Mouse (Mus musculus) liver, embryonic 11.5 days (tissue): Measurements from ENCODE around the gene Pld3. TPM values are rescaled to one million over a fixed set of nuclear protein-coding genes. Genes with fewer than 3 reads are reported as not detected.

Experiments used
- ATAC-seq: fragments of 200-750 bp; cut with Nextera tagmentation; replicated peaks from 2 replicates; pipeline ENCODE4 v1.8.0; 2017; ENCODE audit warnings: moderate number of reproducible peaks, mild to moderate bottlenecking, moderate TSS enrichment, moderate library complexity; ENCODE audit not compliant: low FRiP score
- DNase-seq: peaks from one replicate; pipeline ENCODE4 v3.0.0-alpha.2; 2017; ENCODE audit warnings: low spot score
- H3K27ac ChIP-seq: fragments of 300-500 bp; sonication (generic); 2 replicates; pipeline ENCODE4 v1.5.1; 2014; ENCODE audit warnings: mild to moderate bottlenecking, low read depth, low read length, control low read depth
- H3K27me3 ChIP-seq: fragments of 300-500 bp; sonication (generic); replicated peaks from 2 replicates; pipeline ENCODE4 v1.6.1; 2014; ENCODE audit warnings: low read length, mixed read lengths; ENCODE audit not compliant: control insufficient read depth, insufficient read depth
- H3K36me3 ChIP-seq: fragments of 300-500 bp; sonication (generic); 2 replicates; pipeline ENCODE4 v1.6.1; 2014; ENCODE audit warnings: mild to moderate bottlenecking, low read length, moderate library complexity, mixed read lengths; ENCODE audit not compliant: control insufficient read depth, insufficient read depth
- H3K4me1 ChIP-seq: fragments of 300-500 bp; sonication (generic); replicated peaks from 2 replicates; pipeline ENCODE4 v1.6.1; 2014; ENCODE audit warnings: low read length, mixed read lengths; ENCODE audit not compliant: control insufficient read depth, insufficient read depth
- H3K4me2 ChIP-seq: fragments of 300-500 bp; sonication (generic); 2 replicates; pipeline ENCODE4 v1.6.1; 2014; ENCODE audit warnings: mild to moderate bottlenecking, control low read depth, moderate library complexity
- H3K4me3 ChIP-seq: fragments of 300-500 bp; sonication (generic); 2 replicates; pipeline ENCODE4 v1.5.1; 2014; ENCODE audit warnings: low read depth, low read length, control low read depth
- H3K9ac ChIP-seq: fragments of 300-500 bp; sonication (generic); 2 replicates; pipeline ENCODE4 v1.6.1; 2014; ENCODE audit warnings: low read depth, low read length, control low read depth
- H3K9me3 ChIP-seq: fragments of 300-500 bp; sonication (generic); 2 replicates; pipeline ENCODE4 v1.6.1; 2016; ENCODE audit warnings: low read length, inconsistent platforms, mixed read lengths; ENCODE audit not compliant: control insufficient read depth
- WGBS: fragments of 180-500 bp; shearing (Covaris S2); extraction: QIAGEN DNeasy Blood & Tissue Kit; methylation state at CpG from one replicate; pipeline ENCODE4 v1.1.7; 2014; 5-methylcytosine and 5-hydroxymethylcytosine counted together
- polyA plus RNA-seq: library from polyadenylated mRNA; unstranded; fragments of >200 nt; fragmentation: Nextera tagmentation; extraction: Ambion mirVana; gene quantifications from 2 replicates; pipeline ENCODE4 v1.2.1, GENCODE M21; 2014

Pld3 gene
- polyA plus RNA-seq, 1 experiment from 2014 or later: 44.4 TPM

- Histone ChIP-seq H3K9ac (no peak overlapping the region), H3K4me1 (peaks cover 64% of the 10 kb centered on the region), H3K4me2 (no peak overlapping the region), H3K9me3 (no peaks in the 10 kb centered on the region), H3K36me3 (no peaks in the 10 kb centered on the region), H3K27ac (no peak overlapping the region), H3K27me3 (no peaks in the 10 kb centered on the region), H3K4me3 (no peak overlapping the region)
- no peak for DNase-seq
- WGBS: 85% methylated on average over 8 of the region's 8 CpGs
- no peak for ATAC-seq
Observed at GRCm38 (mm10) chr7:27537998-27538397, 15.0 kb downstream of the Pld3 start.

GRCm38 (mm10) chr7:27536618-27537017, 16.4 kb downstream of the Pld3 start:
- Histone ChIP-seq H3K9me3 (no peaks in the 10 kb centered on the region), H3K27me3 (no peaks in the 10 kb centered on the region), H3K27ac (no peak overlapping the region; the same call in 1 of the 2 replicates), H3K36me3 (0 out of 2 replicates have a peak, but pooled peaks cover 5% of the 10 kb centered on the region), H3K4me1 (peaks cover 56% of the 10 kb centered on the region), H3K9ac (no peak overlapping the region), H3K4me3 (no peak overlapping the region), H3K4me2 (no peak overlapping the region)
- ATAC-seq: no peak
- 77% methylated on average over 6 of the region's 6 CpGs for WGBS
- DNase-seq: no peak

- no peaks in the 10 kb centered on the region for H3K27me3 ChIP-seq
- ATAC-seq (peak; percentile 83), DNase-seq (no peak)
- H3K4me1 ChIP-seq: peaks cover 44% of the 10 kb centered on the region
- H3K9me3 ChIP-seq: no peaks in the 10 kb centered on the region
- no peak overlapping the region for H3K4me3 ChIP-seq
- 0 out of 2 replicates have a peak, but pooled peaks cover 5% of the 10 kb centered on the region for H3K36me3 ChIP-seq
- 40% methylated on average over 2 of the region's 2 CpGs for WGBS
- peak overlapping the region; percentile 57 for H3K4me2 ChIP-seq
- peak overlapping the region; percentile 49; the same call in 1 of the 2 replicates for H3K9ac ChIP-seq
- H3K27ac ChIP-seq: peak overlapping the region; percentile 81
Observed at GRCm38 (mm10) chr7:27535386-27535785, 17.6 kb downstream of the Pld3 start.

- Histone ChIP-seq H3K4me1 (peaks cover 21% of the 10 kb centered on the region), H3K36me3 (0 out of 2 replicates have a peak, but pooled peaks cover 5% of the 10 kb centered on the region), H3K9ac (no peak overlapping the region), H3K4me3 (no peak overlapping the region), H3K4me2 (no peak overlapping the region), H3K9me3 (no peaks in the 10 kb centered on the region), H3K27ac (no peak overlapping the region), H3K27me3 (no peaks in the 10 kb centered on the region)
- WGBS: 88% methylated on average over 9 of the region's 9 CpGs
- DNase-seq: no peak
- no peak for ATAC-seq
Observed at GRCm38 (mm10) chr7:27532480-27533050, 20.5 kb downstream of the Pld3 start.

GRCm38 (mm10) chr7:27531707-27532106, 21.3 kb downstream of the Pld3 start:
- no peak overlapping the region for H3K4me3 ChIP-seq
- no peak overlapping the region for H3K4me2 ChIP-seq
- no peaks in the 10 kb centered on the region for H3K27me3 ChIP-seq
- no peak overlapping the region for H3K27ac ChIP-seq
- H3K9ac ChIP-seq: no peak overlapping the region
- ATAC-seq (no peak), DNase-seq (no peak)
- peaks cover 17% of the 10 kb centered on the region for H3K4me1 ChIP-seq
- WGBS: 88% methylated on average over 10 of the region's 10 CpGs
- no peaks in the 10 kb centered on the region for H3K9me3 ChIP-seq
- H3K36me3 ChIP-seq: 0 out of 2 replicates have a peak, but pooled peaks cover 5% of the 10 kb centered on the region

- H3K36me3 ChIP-seq: 0 out of 2 replicates have a peak, but pooled peaks cover 5% of the 10 kb centered on the region
Observed at GRCm38 (mm10) chr7:27530937-27531336, 22.1 kb downstream of the Pld3 start.

DNA sequence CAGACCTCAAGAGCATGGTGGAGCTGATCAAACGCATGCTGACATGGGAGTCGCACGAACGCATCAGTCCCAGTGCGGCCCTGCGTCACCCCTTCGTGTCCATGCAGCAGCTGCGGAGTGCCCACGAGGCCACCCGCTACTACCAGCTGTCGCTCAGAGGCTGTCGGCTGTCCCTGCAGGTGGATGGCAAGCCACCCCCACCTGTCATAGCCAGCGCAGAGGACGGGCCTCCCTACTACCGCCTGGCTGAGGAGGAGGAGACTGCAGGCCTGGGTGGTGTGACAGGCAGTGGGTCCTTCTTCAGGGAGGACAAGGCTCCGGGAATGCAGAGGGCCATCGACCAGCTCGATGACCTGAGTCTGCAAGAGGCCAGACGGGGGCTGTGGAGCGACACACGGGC, 23.9 kb downstream of the Pld3 start:
- 85% methylated on average over 21 of the region's 21 CpGs for WGBS
- DNase-seq (no peak), ATAC-seq (no peak)
- H3K9ac ChIP-seq: no peak overlapping the region
- no peak overlapping the region for H3K4me3 ChIP-seq
- H3K36me3 ChIP-seq: 0 out of 2 replicates have a peak, but pooled peaks cover 5% of the 10 kb centered on the region
- H3K4me1 ChIP-seq: peaks cover 7% of the 10 kb centered on the region
- H3K27ac ChIP-seq: no peak overlapping the region
- H3K27me3 ChIP-seq: no peaks in the 10 kb centered on the region
- H3K9me3 ChIP-seq: no peaks in the 10 kb centered on the region
- no peak overlapping the region for H3K4me2 ChIP-seq

More at GRCm38 (mm10) chr7:27530937-27531336, 22.1 kb downstream of the Pld3 start:
- 80% methylated on average over 3 of the region's 3 CpGs for WGBS
- Histone ChIP-seq H3K4me3 (no peak overlapping the region), H3K4me2 (no peak overlapping the region), H3K9ac (no peak overlapping the region), H3K27me3 (no peaks in the 10 kb centered on the region), H3K4me1 (peaks cover 13% of the 10 kb centered on the region), H3K9me3 (no peaks in the 10 kb centered on the region), H3K27ac (no peak overlapping the region)
- DNase-seq (no peak), ATAC-seq (no peak)

DNA sequence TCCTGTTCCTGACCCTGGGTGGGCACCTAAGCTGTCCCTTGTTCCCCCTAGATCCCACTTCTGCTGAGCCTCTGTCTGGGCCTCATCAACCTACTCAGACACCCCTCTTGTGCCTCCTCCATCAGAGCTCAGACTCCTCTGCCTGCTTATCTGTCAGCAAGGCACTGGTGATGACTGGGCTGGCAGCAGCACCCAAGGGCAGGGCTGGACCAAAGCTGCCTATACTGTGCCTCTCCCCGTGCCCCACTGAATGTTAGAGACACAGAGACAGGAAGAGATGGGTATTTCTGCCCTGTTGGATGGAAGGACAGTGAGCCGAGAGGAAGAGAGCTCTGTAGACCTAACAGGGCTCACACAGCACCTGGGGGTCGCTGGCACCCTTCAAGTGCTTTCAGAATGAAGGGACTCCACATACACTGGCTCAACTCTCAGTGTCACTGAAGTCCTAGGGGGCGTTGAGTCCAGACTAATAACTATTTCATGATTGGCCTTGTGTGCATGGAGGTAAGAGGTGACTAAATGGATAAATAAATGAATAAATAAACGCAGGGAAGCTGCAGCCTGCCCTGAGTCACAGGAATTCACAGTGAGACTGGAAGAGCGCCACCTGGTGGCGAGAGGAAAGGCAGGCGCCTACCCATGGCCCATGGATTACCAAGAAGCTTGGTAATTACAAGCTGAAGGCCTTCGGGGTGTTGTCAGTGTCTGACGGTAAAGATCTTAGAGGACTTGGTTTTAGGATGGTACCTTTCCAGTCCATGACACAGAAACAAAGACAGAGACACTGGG, 26.8 kb downstream of the Pld3 start:
- H3K4me3 ChIP-seq: no peak overlapping the region

More for the DNA sequence above, 26.8 kb downstream of the Pld3 start:
- H3K4me1 ChIP-seq: peaks cover 7% of the 10 kb centered on the region
- peak overlapping the region; percentile 40 for H3K27ac ChIP-seq
- ATAC-seq: peak; percentile 89
- WGBS: 23% methylated on average over 10 of the region's 10 CpGs
- H3K9me3 ChIP-seq: no peaks in the 10 kb centered on the region
- H3K27me3 ChIP-seq: no peaks in the 10 kb centered on the region
- H3K4me2 ChIP-seq: peak overlapping the region; percentile 41
- peak overlapping the region; percentile 59; the same call in 1 of the 2 replicates for H3K9ac ChIP-seq
- peak; percentile 69 for DNase-seq
- H3K36me3 ChIP-seq: no peaks in the 10 kb centered on the region
